Mouse (Mus musculus) stomach, postnatal 0 days (tissue): ENCODE measurements around the gene Klf11.

ENCODE experiments used
- CTCF ChIP-seq: IDR thresholded peaks from 2 replicates; pipeline ENCODE4 v1.5.1; 2016; ENCODE audit warnings: antibody characterized with exemption, low read depth, mild to moderate bottlenecking, moderate library complexity
- EP300 ChIP-seq: optimal IDR thresholded peaks from 2 replicates; pipeline ENCODE3; 2016; ENCODE audit warnings: antibody characterized with exemption

- TF ChIP-seq EP300: no peak
- TF ChIP-seq CTCF: no peak
Measured at GRCm38 (mm10) chr12:24606166-24606565, 44.9 kb upstream of the Klf11 start.
